Mouse (Mus musculus) brain, embryonic 14.5 days (tissue): Measurements from ENCODE around the gene Zc3h18. TPM values are rescaled to one million over a fixed set of nuclear protein-coding genes. Genes with fewer than 3 reads are reported as not detected.
A peak's percentile ranks its signal among the peaks of the same experiment; 100 is the strongest.

Experiments used
- DNase-seq: peaks from one replicate; pipeline ENCODE4 v3.0.0-alpha.2; 2011; ENCODE audit warnings: low read depth
- CTCF ChIP-seq: fragments of 200-500 bp; IDR thresholded peaks from 2 replicates; pipeline ENCODE4 v1.5.1; 2012; ENCODE audit warnings: inconsistent platforms, mild to moderate bottlenecking, moderate library complexity, borderline replicate concordance; ENCODE audit not compliant: insufficient read depth, insufficient read length; ENCODE audit errors: extremely low read depth
- POLR2A ChIP-seq: fragments of 200-500 bp; IDR thresholded peaks from 2 replicates; pipeline ENCODE4 v1.6.1; 2012; ENCODE audit warnings: mild to moderate bottlenecking, inconsistent platforms, borderline replicate concordance; ENCODE audit not compliant: poor library complexity, insufficient read depth, insufficient read length, severe bottlenecking; ENCODE audit errors: extremely low read depth
- polyA plus RNA-seq: library from polyadenylated mRNA; depleted of rRNA; stranded (reverse); fragments of >200 nt; gene quantifications from 2 replicates; pipeline ENCODE4 v1.2.3, GENCODE M21; 2012

Gene Zc3h18
- polyA plus RNA-seq, 1 experiment, result 51.8 TPM

GRCm38 (mm10) chr8:122436146-122436545 lies 59.7 kb downstream of the Zc3h18 start:
- no peak for DNase-seq
- TF ChIP-seq CTCF (no peak), POLR2A (no peak)

- no peak for TF ChIP-seq CTCF
- TF ChIP-seq POLR2A, result no peak
These were observed 60.2 kb downstream of the Zc3h18 start for GRCm38 (mm10) chr8:122436586-122437125.

GRCm38 (mm10) chr8:122437708-122438331 lies 61.4 kb downstream of the Zc3h18 start:
- DNase-seq, result no peak
- TF ChIP-seq CTCF, result no peak
- TF ChIP-seq POLR2A, result no peak

More at GRCm38 (mm10) chr8:122436586-122437125, 60.2 kb downstream of the Zc3h18 start:
- no peak for DNase-seq

- no peak for DNase-seq
- TF ChIP-seq CTCF (no peak), POLR2A (no peak)
These were observed 62.9 kb downstream of the Zc3h18 start for GRCm38 (mm10) chr8:122439336-122439735.

- no peak for DNase-seq
- no peak for TF ChIP-seq POLR2A
- TF ChIP-seq CTCF, result no peak
These were observed 64.9 kb downstream of the Zc3h18 start for GRCm38 (mm10) chr8:122441326-122441725.

GRCm38 (mm10) chr8:122442356-122442755 lies 65.9 kb downstream of the Zc3h18 start:
- no peak for DNase-seq
- no peak for TF ChIP-seq CTCF
- TF ChIP-seq POLR2A, result no peak

- DNase-seq, result peak; percentile 25
These were observed 66.4 kb downstream of the Zc3h18 start for GRCm38 (mm10) chr8:122442781-122443180.

GRCm38 (mm10) chr8:122443262-122444006 lies 67.0 kb downstream of the Zc3h18 start, which contains the start of gene Mvd:
TSS of gene Mvd (minus strand) at chr8:122443422.
- peak; percentile 100 for DNase-seq
- TF ChIP-seq CTCF, result no peak
- peak; percentile 75; the same call in 1 of the 2 replicates for TF ChIP-seq POLR2A

More at GRCm38 (mm10) chr8:122442781-122443180, 66.4 kb downstream of the Zc3h18 start:
- TF ChIP-seq POLR2A, result no peak
- TF ChIP-seq CTCF, result no peak

- DNase-seq, result peak; percentile 97
- TF ChIP-seq POLR2A (peak; percentile 19; the same call in 1 of the 2 replicates), CTCF (no peak)
These were observed 67.8 kb downstream of the Zc3h18 start for GRCm38 (mm10) chr8:122444058-122444748.

- TF ChIP-seq POLR2A (no peak), CTCF (no peak)
- DNase-seq, result no peak
These were observed 68.8 kb downstream of the Zc3h18 start for GRCm38 (mm10) chr8:122445203-122445602.
